Mouse (Mus musculus) intestine, embryonic 14.5 days (tissue): ENCODE measurements at regions not wholly inside any gene's neighbourhood (a gene's known extent, or its start where the extent isn't known, plus 50 kb on each side); places are given as distances from the start of the nearest gene placed in this dataset.

Source experiments
- ATAC-seq: fragments of 200-750 bp; cut with Nextera tagmentation; replicated peaks from 2 replicates; pipeline ENCODE4 v1.8.0; 2017; ENCODE audit warnings: low read depth, moderate number of reproducible peaks, moderate TSS enrichment, moderate library complexity; ENCODE audit not compliant: low FRiP score, low TSS enrichment
- DNase-seq: peaks from one replicate; pipeline ENCODE4 v3.0.0-alpha.2; 2018; ENCODE audit warnings: low spot score
- H3K27ac ChIP-seq: fragments of 300-500 bp; sonication (generic); 2 replicates; pipeline ENCODE4 v1.5.1; 2014; ENCODE audit warnings: low read depth, mild to moderate bottlenecking, control low read depth
- H3K27me3 ChIP-seq: fragments of 300-500 bp; sonication (generic); replicated peaks from 2 replicates; pipeline ENCODE4 v1.6.1; 2014; ENCODE audit warnings: low read length, control low read depth; ENCODE audit not compliant: control insufficient read depth, insufficient read depth
- H3K36me3 ChIP-seq: fragments of 300-500 bp; sonication (generic); 2 replicates; pipeline ENCODE4 v1.6.1; 2014; ENCODE audit warnings: low read length, control low read depth; ENCODE audit not compliant: control insufficient read depth, insufficient read depth
- H3K4me1 ChIP-seq: fragments of 300-500 bp; sonication (generic); replicated peaks from 2 replicates; pipeline ENCODE4 v1.6.1; 2014; ENCODE audit warnings: low read length, control low read depth, mixed read lengths; ENCODE audit not compliant: control insufficient read depth, insufficient read depth
- H3K4me2 ChIP-seq: fragments of 300-500 bp; sonication (generic); 2 replicates; pipeline ENCODE4 v1.6.1; 2014; ENCODE audit warnings: low read length
- H3K4me3 ChIP-seq: fragments of 300-500 bp; sonication (generic); 2 replicates; pipeline ENCODE4 v1.5.1; 2014; ENCODE audit warnings: low read depth, low read length, control low read depth, mixed read lengths
- H3K9ac ChIP-seq: fragments of 300-500 bp; sonication (generic); 2 replicates; pipeline ENCODE4 v1.6.1; 2014; ENCODE audit warnings: mild to moderate bottlenecking, low read length
- H3K9me3 ChIP-seq: fragments of 300-500 bp; sonication (generic); 2 replicates; pipeline ENCODE4 v1.6.1; 2016; ENCODE audit warnings: low read length, control low read depth; ENCODE audit not compliant: control insufficient read depth
- WGBS: fragments of 180-500 bp; shearing (Covaris S2); extraction: QIAGEN DNeasy Blood & Tissue Kit; methylation state at CpG from one replicate; pipeline ENCODE4 v1.1.7; 2014; 5-methylcytosine and 5-hydroxymethylcytosine counted together

- DNase-seq = no peak
- Histone ChIP-seq H3K9ac (no peak overlapping the region), H3K4me1 (no peaks in the 10 kb centered on the region), H3K4me3 (no peak overlapping the region), H3K4me2 (no peak overlapping the region), H3K9me3 (no peaks in the 10 kb centered on the region), H3K27ac (no peak overlapping the region), H3K27me3 (no peaks in the 10 kb centered on the region), H3K36me3 (no peaks in the 10 kb centered on the region)
- 84% methylated on average over 4 of the region's 4 CpGs for WGBS
- no peak for ATAC-seq
Observed at GRCm38 (mm10) chr7:72869068-72869467, 506.2 kb upstream of the Rgma start.

- 78% methylated on average over 6 of the region's 6 CpGs for WGBS
- H3K4me2 ChIP-seq = no peak overlapping the region
- no peaks in the 10 kb centered on the region for H3K27me3 ChIP-seq
- H3K27ac ChIP-seq = no peak overlapping the region
- no peaks in the 10 kb centered on the region for H3K9me3 ChIP-seq
- no peaks in the 10 kb centered on the region for H3K4me1 ChIP-seq
- no peak overlapping the region for H3K4me3 ChIP-seq
- DNase-seq (no peak), ATAC-seq (no peak)
- H3K9ac ChIP-seq = no peak overlapping the region
- H3K36me3 ChIP-seq = no peaks in the 10 kb centered on the region
Observed at GRCm38 (mm10) chr7:72900816-72901215, 474.5 kb upstream of the Rgma start.

GRCm38 (mm10) chr7:72905891-72906290 is 469.4 kb upstream of the Rgma start:
- DNase-seq = no peak
- Histone ChIP-seq H3K27me3 (no peaks in the 10 kb centered on the region), H3K4me1 (no peaks in the 10 kb centered on the region), H3K9me3 (no peaks in the 10 kb centered on the region), H3K4me3 (no peak overlapping the region), H3K27ac (no peak overlapping the region), H3K36me3 (no peaks in the 10 kb centered on the region), H3K4me2 (no peak overlapping the region), H3K9ac (no peak overlapping the region)
- ATAC-seq = no peak
- WGBS = 59% methylated on average over 2 of the region's 2 CpGs

GRCm38 (mm10) chr7:72906536-72906935 is 468.8 kb upstream of the Rgma start:
- Histone ChIP-seq H3K4me2 (no peak overlapping the region), H3K36me3 (no peaks in the 10 kb centered on the region), H3K4me3 (no peak overlapping the region), H3K9ac (no peak overlapping the region), H3K27me3 (no peaks in the 10 kb centered on the region), H3K4me1 (no peaks in the 10 kb centered on the region), H3K27ac (no peak overlapping the region), H3K9me3 (no peaks in the 10 kb centered on the region)
- WGBS = 88% methylated on average over 4 of the region's 4 CpGs
- DNase-seq = no peak
- ATAC-seq = no peak

- no peaks in the 10 kb centered on the region for H3K9me3 ChIP-seq
- no peak overlapping the region for H3K27ac ChIP-seq
- no peak overlapping the region for H3K4me2 ChIP-seq
- ATAC-seq (no peak), DNase-seq (no peak)
- no peak overlapping the region for H3K4me3 ChIP-seq
- H3K4me1 ChIP-seq = no peaks in the 10 kb centered on the region
- no peaks in the 10 kb centered on the region for H3K36me3 ChIP-seq
- no peak overlapping the region for H3K9ac ChIP-seq
- 53% methylated on average over 20 of the region's 20 CpGs for WGBS
- no peaks in the 10 kb centered on the region for H3K27me3 ChIP-seq
Observed at GRCm38 (mm10) chr7:72926772-72927380, 448.4 kb upstream of the Rgma start.

- no peaks in the 10 kb centered on the region for H3K9me3 ChIP-seq
- H3K27me3 ChIP-seq = no peaks in the 10 kb centered on the region
- no peak overlapping the region for H3K9ac ChIP-seq
- H3K4me2 ChIP-seq = no peak overlapping the region
- WGBS = 70% methylated on average over 2 of the region's 2 CpGs
- H3K27ac ChIP-seq = no peak overlapping the region
- no peak overlapping the region for H3K4me3 ChIP-seq
- ATAC-seq = no peak
- H3K36me3 ChIP-seq = no peaks in the 10 kb centered on the region
- no peaks in the 10 kb centered on the region for H3K4me1 ChIP-seq
- no peak for DNase-seq
Observed at GRCm38 (mm10) chr7:72938842-72939241, 436.5 kb upstream of the Rgma start.

- Histone ChIP-seq H3K27me3 (no peaks in the 10 kb centered on the region), H3K27ac (no peak overlapping the region), H3K36me3 (no peaks in the 10 kb centered on the region), H3K4me1 (0 out of 2 replicates have a peak, but pooled peaks cover 11% of the 10 kb centered on the region), H3K4me3 (no peak overlapping the region), H3K4me2 (no peak overlapping the region), H3K9ac (no peak overlapping the region), H3K9me3 (no peaks in the 10 kb centered on the region)
- ATAC-seq = no peak
- no peak for DNase-seq
- 63% methylated on average over 1 of the region's 1 CpGs for WGBS
Observed at GRCm38 (mm10) chr7:72947531-72947930, 427.8 kb upstream of the Rgma start.

- H3K4me3 ChIP-seq = no peak overlapping the region
- H3K9ac ChIP-seq = no peak overlapping the region
- H3K27ac ChIP-seq = no peak overlapping the region
- WGBS = 45% methylated on average over 5 of the region's 5 CpGs
- no peak overlapping the region for H3K4me2 ChIP-seq
- ATAC-seq (no peak), DNase-seq (no peak)
- no peaks in the 10 kb centered on the region for H3K9me3 ChIP-seq
- H3K36me3 ChIP-seq = no peaks in the 10 kb centered on the region
- no peaks in the 10 kb centered on the region for H3K27me3 ChIP-seq
- 0 out of 2 replicates have a peak, but pooled peaks cover 11% of the 10 kb centered on the region for H3K4me1 ChIP-seq
Observed at GRCm38 (mm10) chr7:72948026-72948425, 427.3 kb upstream of the Rgma start.

GRCm38 (mm10) chr7:72948666-72949065 is 426.6 kb upstream of the Rgma start:
- no peak overlapping the region for H3K4me3 ChIP-seq
- 39% methylated on average over 3 of the region's 3 CpGs for WGBS
- DNase-seq (no peak), ATAC-seq (no peak)
- no peak overlapping the region for H3K4me2 ChIP-seq
- H3K4me1 ChIP-seq = 0 out of 2 replicates have a peak, but pooled peaks cover 11% of the 10 kb centered on the region
- no peak overlapping the region for H3K27ac ChIP-seq
- no peaks in the 10 kb centered on the region for H3K36me3 ChIP-seq
- H3K27me3 ChIP-seq = no peaks in the 10 kb centered on the region
- no peaks in the 10 kb centered on the region for H3K9me3 ChIP-seq
- no peak overlapping the region for H3K9ac ChIP-seq
